Mouse (Mus musculus) erythroblast, embryonic 14.5 days (primary cell): ENCODE results near the gene Nol9.

Source experiments
- GATA1 ChIP-seq: IDR thresholded peaks from 2 replicates; pipeline ENCODE4 v1.6.1; 2012; ENCODE audit warnings: low read length, inconsistent platforms, mixed read lengths
- TAL1 ChIP-seq: IDR thresholded peaks from 3 replicates; pipeline ENCODE4 v1.6.1; 2012; ENCODE audit warnings: low read length, inconsistent platforms, mixed read lengths

DNA sequence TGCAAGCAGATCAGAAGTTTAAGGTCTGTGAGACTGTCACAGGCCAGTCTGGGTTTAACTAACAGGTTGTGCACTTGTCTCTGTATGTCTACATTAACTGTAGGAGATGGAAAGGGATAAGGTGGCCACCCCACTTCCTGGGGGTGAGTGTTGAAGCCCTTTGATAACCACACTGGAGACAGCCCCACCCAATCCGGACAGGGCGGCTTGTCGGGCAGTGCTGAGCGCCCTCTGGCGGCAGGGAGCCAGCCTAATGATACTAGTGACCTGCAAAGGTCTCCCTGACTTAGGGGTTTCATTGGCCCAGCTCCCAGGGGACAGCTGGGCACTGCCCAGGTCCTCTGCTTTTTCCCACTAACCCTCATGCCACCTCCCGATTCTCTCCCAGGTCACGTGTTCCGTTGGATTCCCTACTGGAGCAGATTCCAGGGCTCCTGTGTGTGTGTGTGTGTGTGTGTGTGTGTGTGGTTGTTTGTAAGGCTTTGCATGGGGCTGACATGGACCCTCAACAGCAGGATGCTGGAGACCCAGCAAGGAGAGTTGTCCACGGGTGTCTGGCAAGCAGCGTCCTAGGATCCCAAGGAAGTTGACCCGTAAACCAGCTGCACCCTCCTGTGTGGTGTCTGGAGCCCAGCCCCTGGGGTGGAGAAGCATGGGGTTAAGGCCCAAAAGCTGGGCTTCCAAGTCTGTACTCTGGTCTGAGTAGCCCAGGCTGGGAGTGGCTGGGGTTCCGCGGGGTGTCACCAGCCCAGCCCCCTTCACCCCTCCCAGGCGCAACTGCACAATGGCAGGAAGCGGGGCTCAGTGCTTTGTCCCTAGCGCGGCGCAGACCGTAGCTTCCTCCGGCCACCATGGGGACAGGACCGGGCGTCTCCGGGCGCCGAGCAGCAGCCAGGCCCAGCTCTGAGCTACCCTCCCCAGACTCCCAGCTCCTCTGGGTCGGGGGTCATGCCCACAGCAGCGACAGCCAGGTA lies 57.1 kb downstream of the Nol9 start:
- TF ChIP-seq TAL1 (no peak), GATA1 (peak; percentile 37; the same call in 1 of the 2 replicates)
